Mouse (Mus musculus) CD4-positive, CD25-positive, alpha-beta regulatory T cell, adult 2 months (primary cell): ENCODE data around the gene 9230102O04Rik.

ENCODE experiments used
- DNase-seq: peaks from one replicate; pipeline ENCODE4 v3.0.0-alpha.2; 2012; ENCODE audit warnings: low read depth, low spot score

Gene 9230102O04Rik

DNA sequence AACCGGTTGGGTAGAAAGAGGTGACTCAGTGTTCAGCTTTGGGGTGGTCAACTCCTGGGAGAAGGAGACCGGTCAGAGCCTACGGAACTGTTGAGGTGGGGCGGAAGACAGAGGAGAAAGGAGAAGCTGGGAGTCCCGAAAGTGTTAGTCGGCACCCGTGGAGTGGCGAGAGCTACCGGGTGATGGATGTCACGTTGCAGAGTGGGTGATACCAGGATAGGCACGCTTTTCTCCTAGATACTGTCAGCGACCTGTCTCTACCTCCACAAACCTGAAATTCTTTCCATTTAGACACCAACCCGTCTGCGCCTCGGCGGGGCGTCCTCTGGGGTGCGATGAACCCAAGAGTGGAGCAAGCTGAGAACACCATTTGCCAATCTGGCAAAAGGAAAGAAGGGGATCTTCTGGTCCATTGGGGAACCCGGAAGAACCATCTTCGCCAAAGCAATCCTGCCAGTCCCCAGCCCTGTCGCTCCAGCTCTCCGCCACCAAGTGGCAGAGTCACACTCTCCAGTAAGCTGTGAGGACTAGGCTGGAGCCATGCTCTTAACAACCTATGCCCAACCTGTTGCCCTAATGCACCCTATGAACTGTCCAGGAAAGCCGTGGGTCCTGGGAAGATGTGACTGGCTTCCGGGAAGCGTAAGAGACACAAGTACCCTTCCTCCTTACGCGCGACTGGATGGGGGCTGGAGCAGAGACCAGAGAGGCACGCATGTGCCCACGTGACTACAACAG lies at the start of gene 9230102O04Rik:
Gene 9230102O04Rik (minus strand): TSS at position 628 of the 738 bp plus-strand sequence.
- DNase-seq: peak; percentile 77

DNA sequence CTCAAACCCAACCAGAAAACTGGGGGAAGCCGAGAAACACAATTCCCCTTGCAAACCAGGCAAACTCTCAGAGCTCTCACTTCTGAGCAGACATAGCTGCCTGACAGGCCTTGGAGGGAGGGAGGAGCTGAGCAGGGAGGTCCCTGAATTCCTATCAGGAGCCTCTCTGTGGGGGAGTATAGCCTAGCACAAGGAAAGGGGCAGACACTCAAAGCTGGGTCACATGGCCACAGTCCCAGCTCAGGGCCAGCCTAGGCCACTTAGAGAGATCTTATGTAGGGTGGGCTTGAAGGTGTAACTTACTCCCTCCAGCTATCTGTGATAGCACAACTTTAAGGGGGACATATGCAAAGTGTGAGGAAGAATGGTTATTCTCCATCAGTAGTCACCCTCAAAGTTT lies 46.6 kb upstream of the 9230102O04Rik start:
- no peak for DNase-seq

DNA sequence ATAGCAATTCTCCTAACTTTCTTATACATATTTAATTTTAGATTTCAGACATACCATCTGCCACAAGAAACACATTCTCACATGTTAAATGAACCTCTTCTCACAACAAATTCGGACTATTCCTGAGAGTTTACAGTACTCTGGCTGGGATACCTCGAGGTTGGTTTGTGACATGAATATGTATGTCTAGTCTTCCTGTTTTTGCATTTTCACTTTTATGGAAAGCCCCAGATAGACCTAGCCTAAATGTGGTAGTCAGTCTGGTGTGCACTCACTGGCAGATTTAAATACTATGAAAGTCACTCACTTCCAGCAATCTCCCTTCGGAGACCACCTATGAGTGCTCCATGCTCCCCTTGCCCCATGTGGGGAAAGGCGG lies 37.6 kb upstream of the 9230102O04Rik start:
- no peak for DNase-seq

DNA sequence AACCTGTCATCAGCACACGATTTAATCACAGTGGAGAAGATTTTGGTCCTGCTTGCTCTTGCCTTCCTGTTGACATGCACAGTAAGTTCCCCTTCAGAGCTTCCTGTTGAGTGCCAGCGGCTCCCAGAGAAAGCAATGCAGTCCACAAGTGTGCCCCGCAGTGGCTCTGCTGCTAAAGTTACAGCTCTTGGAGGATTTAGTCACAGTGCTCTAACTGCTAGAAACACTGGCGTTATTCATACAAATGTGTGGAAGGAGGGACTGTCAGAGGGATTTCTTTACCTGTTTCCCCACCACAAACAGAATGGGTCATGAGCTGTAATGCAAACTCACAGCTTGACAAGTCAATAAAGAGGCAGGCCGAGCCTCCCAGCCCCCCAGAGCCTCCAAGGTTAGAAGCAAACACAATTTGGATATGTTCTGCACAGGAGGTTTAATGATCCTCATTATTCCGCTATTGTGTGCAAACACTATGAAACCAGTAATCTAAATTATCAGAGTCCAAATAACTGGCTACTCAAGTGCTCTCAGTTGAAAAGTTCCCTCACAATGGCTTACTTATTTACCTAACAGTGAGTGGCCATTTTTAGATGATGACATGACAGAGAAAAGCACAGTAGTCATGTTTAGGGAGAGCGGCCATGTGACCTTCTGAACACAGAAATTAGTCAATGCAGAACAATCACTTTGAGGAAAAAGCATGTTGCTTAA lies 37.0 kb upstream of the 9230102O04Rik start:
- DNase-seq: peak; percentile 38

DNA sequence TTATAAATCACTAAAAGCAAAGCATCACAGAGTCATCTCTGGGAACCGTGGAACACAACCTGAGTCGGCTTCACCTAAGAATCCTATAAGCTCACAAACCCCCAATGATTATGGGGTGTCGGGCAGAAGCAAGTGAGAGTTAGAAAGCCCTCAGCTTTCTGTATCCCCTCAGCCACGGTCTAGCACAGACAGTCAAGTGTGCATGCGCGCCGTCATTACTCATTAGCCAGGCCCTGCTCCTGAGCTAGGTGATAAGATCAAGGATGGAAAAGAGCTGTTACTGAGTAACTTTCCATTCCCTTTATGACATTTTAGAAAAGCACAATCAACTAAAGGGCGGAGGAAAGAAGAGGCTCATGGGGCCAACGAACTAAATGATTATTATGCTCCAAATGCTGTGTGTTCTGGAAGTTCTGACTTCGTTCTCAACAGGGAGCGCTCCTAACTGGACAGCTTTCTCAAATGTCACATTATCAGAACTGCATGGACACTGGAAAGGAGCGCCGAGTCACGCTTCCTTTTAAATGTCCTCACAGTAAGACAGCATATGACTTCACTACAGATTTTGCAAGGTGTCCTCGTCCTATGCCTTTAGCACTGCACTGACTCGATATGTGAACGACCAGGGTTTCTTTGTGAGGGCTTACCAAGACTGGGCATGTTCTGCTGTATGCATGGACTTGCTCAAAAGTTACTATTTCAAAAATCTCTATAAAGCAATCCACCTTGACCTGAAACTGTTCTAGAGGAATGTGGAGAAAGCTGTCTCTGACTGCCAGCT lies 29.5 kb upstream of the 9230102O04Rik start:
- DNase-seq: no peak

DNA sequence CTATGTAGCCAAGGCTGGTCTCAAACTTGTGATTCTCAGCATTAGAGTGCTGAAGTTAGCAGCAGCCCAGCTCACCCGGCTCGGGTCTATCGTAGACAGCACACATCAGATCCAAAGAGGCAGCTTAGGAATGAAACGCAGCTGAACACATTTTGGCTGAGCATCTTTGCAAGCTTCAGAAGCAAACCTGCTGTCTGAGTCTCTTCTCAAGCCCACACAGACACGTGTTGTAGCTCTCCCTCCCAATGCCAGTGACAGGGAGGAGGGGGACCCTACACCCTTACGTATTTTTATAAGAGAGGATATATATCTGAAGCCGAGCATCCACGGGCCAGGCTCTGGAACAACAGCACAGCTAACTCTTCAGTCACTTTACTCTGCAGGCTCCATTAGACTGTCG lies 28.3 kb upstream of the 9230102O04Rik start:
- no peak for DNase-seq

DNA sequence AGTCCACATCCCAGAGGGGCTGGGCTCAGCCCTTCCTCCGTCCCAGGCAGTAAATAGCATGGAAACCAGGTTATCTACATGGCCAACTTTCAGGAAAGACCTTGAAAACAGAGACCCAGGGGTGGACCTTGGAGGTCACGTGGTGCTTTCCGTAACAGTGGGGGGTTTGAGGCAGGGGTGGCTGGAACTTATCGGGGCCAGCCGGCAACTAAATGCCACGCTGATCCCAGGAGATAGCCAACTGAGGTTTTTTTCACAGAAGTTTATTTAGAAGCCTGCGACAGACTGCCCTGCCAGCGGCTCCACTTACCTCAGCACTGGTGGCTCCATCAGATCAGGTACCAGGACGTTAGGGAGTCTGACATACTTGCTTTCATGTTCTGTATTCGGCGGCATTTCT lies 16.7 kb upstream of the 9230102O04Rik start:
- no peak for DNase-seq

DNA sequence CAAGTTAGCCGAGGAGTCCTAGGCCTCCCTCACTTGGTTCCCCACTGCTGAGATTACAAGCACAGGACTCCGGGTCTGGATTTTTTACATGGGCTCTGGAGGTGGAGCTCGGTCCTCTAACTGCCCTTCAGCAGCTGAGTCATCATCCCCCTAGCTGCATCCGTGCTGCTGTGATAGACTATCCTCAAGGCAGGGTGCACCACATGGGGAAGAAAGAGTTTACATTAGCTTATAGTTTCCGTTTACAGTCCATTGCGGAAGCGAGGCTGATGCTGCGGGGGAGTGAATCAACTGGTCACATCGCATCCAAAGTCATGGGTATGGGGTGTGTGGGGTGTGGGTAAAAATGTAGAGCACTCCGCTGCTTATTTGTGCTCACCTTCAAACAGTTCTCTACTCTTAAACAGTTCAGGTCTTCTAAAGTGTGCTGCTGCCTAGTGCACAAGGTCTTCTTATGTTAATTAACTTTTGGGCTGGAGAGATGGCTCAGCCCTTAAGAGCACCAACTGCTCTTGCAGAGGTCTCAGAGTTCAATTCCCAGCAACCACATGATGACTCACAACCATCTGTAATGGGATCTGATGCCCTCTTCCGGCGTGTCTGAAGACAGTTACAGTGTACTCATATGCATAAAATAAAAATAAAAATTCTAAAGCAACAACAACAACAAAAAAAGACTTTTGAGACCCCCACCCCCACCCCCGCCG lies 14.7 kb upstream of the 9230102O04Rik start:
- no peak for DNase-seq

DNA sequence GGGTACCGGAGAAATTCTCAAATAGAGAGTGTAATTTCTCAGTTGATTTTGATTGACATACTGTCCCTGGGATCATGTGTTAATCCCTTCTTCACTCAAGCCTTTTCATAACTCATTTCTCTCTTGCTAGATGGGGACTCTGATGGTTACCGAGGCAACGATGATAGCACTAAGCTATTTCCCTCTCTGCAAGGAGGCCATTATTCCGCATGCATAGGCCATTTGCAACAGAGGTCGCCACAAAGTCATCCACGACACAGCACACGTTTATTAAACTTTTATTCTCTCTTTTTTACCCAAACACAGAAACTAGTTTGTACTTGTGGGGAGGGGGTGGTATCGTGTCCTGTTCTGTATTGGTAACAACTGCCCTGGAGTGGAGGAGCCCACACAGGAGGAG lies 8.5 kb upstream of the 9230102O04Rik start:
- no peak for DNase-seq

DNA sequence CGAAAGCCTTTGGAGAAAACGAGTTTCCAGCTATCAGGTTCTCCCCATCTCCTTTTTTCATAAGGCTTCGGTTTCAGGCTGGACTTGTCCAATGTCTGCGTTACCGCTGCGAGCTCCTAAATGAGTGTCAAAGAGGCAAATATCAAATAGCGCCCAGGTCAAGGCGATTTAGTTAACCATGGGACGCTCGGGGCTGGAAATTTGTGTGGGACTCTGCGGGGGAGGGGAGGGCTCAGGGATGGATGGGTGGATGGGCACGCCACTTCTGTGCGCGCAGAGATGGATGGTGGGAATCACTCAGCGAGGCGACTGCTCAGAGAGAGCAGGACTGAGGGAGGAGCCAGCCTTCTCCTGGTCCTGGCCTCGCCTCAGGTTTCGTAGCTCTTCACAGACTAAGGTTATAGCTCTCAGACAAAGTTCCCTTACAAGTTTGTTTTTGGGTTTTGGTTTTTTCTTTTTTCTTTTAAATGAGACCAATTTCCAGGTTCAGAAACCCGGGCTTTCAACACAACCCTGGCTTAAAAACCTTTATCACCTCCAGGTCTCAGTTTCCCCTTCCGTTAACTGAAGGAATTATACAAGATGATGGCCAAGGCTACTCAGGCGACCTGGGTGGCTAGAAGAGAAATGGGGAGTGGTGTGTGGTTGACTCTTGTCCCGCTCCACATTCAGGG lies 6.9 kb upstream of the 9230102O04Rik start:
- peak; percentile 18 for DNase-seq

DNA sequence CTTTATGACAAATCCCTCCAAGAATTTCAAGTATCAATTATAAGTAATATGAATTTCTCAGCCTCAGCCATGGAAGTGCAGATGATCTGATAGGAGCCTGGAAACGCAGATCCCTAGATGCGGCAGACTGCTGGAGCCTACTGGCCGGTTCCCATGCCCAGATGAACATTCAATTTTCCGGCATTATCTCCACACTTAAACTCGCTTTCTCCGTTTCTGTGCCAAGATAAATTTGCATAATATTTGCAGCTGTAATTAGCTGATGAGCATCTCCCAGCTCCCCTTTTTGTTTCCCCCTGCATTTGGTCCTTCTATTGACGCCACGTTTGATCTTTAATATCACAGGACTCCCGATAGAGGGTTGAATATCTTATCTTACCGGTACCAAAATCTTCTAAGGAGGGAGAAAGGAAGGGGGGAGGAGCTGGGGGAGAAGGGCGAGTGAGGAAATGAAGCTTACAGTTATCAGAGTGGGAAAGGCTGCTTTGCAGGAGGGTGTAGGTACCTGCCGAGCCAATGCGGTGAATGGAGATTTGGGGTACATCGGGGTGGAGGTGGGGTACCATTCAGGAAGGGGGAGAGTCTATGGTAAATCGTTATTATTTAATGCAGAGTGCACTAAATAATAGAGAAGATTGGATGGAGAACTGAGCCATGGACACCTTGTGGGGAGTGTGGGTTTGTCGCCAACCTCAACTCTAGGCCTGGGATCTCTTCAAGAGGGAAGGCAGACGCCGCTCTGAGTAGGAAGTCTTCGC lies 5.7 kb upstream of the 9230102O04Rik start:
- DNase-seq: no peak

DNA sequence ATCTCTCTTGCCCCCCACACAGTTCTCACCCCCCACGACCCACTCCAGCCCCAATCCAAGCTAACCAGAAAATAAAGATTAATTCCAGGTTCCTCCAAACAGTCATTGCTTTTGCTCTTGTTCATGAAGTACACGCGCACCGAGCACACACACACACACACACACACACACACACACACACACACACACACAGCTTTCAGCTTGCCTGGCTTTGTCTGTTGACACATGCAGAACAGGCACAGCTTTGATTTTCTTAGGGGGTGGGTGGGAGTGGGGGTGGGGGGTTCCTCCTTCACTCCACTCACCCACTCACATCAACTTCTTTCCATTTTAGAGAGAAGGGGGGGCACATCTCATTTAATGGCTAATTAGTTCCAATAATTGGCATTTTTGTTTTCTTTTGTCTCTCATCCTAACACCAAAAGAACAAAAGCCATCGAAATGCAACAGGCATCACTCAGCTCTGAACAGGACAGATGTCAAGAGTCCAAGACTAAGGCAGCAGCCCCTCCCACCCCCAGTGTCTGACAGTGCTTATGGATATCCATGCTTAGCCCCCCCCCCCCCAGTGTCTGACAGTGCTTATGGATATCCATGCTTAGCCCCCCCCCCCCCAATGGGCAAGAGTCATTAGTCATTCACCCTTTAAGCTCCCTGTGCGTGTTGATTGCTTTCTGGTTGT lies 4.1 kb upstream of the 9230102O04Rik start:
- DNase-seq: no peak

DNA sequence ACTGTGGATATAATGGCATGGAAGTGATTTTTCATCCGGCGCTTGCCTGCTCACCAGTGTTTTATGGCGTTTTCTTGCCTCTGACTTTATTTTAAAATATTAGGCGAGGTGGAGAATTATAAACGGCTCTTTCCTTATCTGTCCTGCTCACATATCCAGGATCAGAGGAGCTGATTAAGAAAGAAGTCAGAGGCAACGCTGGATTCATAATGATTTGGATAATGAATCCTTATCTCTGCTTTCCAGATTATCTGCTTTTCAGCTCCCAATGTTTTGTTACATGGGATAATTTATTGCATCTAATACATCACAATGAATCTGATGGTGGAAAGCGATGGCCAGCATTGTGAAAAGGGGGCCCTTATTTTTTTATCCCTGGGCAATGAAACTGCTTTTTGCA lies 3.2 kb upstream of the 9230102O04Rik start:
- DNase-seq: no peak

DNA sequence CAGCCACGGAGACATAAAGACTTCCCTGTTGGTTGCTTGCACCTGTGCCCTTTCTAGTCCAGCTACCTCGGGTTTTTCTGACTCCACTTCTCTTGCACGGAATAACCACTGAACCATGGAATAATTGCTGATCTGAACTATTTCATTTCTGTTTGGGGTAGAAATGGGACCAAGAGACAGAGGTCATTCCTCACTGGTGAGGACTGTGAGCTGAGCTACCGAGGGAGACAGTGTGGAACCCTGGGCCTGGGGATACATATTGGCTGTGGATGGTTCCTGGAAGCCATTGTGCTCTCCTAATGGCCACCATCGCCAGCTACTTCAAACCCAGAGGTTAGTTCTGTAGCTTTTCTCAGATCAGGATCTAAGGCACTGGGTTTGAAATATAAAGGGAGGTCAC lies 1.6 kb upstream of the 9230102O04Rik start:
- no peak for DNase-seq

DNA sequence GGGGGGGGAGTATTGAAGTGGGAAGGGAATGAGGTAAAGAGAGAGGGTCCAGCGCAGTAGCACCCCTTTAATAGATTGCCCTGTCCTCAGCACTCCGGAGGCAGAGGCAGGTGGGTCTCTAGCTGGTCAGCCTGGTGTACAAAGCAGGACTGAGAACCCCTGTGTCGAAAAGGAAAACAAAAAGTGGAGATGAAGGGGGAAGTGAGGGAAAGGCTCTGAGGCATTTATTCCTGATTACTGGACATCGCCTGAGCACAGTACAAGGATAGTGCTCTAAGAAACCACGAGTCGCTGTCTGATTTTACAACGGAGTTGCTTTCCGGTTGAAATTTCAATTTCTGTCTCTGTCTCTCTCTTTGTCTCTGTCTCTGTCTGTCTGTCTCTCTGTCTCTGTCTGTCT lies 911 bp upstream of the 9230102O04Rik start:
- no peak for DNase-seq

DNA sequence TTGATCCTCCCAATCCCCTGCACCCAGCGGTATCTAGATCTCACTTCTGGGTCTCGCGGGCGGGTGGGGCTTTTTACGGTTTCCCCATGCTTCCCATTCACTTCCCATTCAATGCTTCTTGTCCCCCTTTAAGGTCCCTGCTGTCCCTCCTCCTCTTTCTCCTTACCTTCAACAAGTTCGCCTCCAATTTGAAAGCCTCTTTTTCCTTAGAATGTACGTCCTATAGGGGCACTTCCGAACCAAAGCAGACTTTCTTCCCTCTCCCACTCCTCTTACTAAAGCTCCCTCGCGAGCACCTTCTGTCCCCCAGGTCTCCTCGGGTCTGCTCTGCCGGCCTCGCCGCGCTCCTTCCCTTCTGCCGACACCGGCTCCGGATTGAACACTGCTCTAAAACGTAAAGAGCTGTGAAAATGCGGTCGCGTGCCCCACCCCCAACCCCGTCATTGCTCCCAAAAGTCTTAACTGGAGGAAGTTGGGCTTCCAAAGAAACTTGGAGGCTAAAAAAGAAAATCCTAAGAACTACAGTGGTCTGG lies 377 bp upstream of the 9230102O04Rik start, which contains the start of gene Gata3:
Gene Gata3 (minus strand): TSS at position 384 of the 533 bp plus-strand sequence.
- DNase-seq: peak; percentile 51

DNA sequence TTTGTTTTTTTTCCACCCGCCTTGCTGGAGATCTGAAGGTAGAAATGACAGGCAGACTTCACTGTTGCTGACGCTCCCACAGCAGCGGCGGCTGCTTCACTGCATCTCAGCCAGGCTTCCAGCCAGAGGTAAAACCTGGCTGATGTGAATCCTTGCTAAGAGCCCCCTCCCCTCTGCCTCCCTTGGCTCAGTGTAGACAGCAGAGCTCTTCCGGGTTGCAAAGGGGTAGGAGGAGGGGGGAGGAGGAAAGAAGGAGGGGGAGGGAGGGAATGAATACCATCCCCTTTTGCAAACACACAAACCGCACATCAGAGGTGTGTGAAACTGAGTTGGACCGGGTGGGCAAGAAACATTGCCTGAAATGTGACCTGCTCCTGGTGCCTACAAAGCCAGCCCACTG lies 1.7 kb downstream of the 9230102O04Rik start:
- DNase-seq: peak; percentile 40

DNA sequence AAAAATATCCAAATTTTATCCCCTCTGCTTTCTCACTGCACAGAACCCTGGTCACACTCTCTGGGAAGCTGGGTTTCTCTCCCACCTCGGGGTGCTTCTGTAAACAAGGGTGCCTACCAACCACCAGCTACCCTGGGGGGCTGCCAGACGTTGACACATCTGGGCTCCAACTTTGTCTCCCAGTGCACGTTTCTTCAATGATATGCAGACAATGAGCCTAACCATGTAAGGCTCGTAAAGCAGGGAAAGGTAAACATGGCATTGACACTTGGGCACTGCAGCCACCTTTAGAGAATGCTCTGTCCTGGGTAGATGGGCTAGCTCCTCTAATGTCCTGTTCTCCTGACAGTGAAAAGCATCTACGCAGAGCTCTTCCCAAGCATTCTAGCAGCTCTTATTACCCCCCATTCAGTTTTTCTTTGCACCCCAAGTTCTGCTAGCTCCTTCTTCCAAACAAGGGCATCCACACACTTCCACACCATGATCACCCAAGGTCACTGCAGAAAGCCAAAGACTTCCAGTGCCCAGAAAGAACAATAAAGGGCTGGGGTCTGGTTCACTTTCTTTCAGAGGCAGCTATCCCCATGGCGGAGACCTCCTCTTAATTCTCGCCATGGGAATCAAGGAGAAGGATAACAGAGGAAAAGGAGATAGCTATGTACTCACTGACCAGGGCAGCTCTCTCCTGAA lies 2.3 kb downstream of the 9230102O04Rik start:
- no peak for DNase-seq

DNA sequence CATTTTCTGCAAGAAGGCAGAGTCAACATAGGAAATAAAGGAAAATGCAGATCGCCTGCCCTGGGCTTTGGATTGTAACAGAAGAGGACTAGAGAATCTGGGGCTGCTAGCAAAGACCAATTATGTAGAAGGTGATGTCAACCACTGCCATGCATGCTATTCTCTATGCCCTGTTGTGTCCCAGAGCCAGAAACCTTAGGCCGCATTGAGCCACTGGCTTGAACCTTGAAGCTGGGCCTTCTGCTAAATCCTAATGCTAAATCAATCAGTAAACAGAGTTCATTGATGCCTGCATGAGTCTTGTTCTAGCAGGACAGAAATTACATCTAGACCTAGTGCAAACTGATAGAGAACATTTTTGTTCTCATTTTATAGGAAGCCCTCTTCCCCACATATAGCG lies 3.3 kb downstream of the 9230102O04Rik start:
- no peak for DNase-seq
